Mouse (Mus musculus) ES-E14 (cell line): ENCODE results near the gene Mif4gd. TPM values are rescaled to one million over a fixed set of nuclear protein-coding genes. Genes with fewer than 3 reads are reported as not detected.

ENCODE experiments used
- DNase-seq: peaks from one replicate; pipeline ENCODE4 v3.0.0-alpha.2; 2013; ENCODE audit warnings: low read depth, low spot score
- H3K27ac ChIP-seq: 2 replicates; pipeline ENCODE4 v1.5.1; 2012; ENCODE audit warnings: low read depth, mild to moderate bottlenecking, low read length, moderate library complexity, mixed read lengths; ENCODE audit not compliant: poor library complexity, insufficient read depth, severe bottlenecking
- H3K36me3 ChIP-seq: 2 replicates; pipeline ENCODE4 v1.6.1; 2012; ENCODE audit warnings: mild to moderate bottlenecking, low read length, moderate library complexity, mixed read lengths; ENCODE audit not compliant: control insufficient read depth, poor library complexity, insufficient read depth, severe bottlenecking
- H3K4me1 ChIP-seq, 2 experiments: fragments of 150-350 bp in 1 of 2; sonication (generic) in 1 of 2; 2 replicates each; pipeline ENCODE4 v1.6.1; 2012; ENCODE audit warnings: low read length in 2 of 2, mild to moderate bottlenecking in 1 of 2, mixed read lengths in 1 of 2; ENCODE audit not compliant: control insufficient read depth in 2 of 2, insufficient read depth in 2 of 2, poor library complexity in 1 of 2
- H3K4me3 ChIP-seq, 2 experiments: fragments of 150-350 bp in 1 of 2; sonication (generic) in 1 of 2; 2 replicates each; pipeline ENCODE4 v1.5.1; 2012; ENCODE audit warnings: low read length in 2 of 2, low read depth in 1 of 2, mild to moderate bottlenecking in 1 of 2, mixed read lengths in 1 of 2; ENCODE audit not compliant: insufficient read depth in 1 of 2, poor library complexity in 1 of 2, severe bottlenecking in 1 of 2
- H3K9ac ChIP-seq: 2 replicates; pipeline ENCODE4 v1.6.1; 2012; ENCODE audit warnings: low read depth, mild to moderate bottlenecking, low read length, mixed read lengths; ENCODE audit not compliant: poor library complexity, insufficient read depth, severe bottlenecking
- H3K9me3 ChIP-seq: fragments of 150-350 bp; sonication (generic); 2 replicates; pipeline ENCODE4 v1.6.1; 2012; ENCODE audit warnings: low read depth, mild to moderate bottlenecking, low read length; ENCODE audit not compliant: control insufficient read depth, insufficient read depth
- CHD2 ChIP-seq: IDR thresholded peaks from 2 replicates; pipeline ENCODE4 v1.6.1; 2014; ENCODE audit warnings: mild to moderate bottlenecking, low read depth, low read length, inconsistent platforms
- HCFC1 ChIP-seq: IDR thresholded peaks from 2 replicates; pipeline ENCODE4 v1.6.1; 2012; ENCODE audit warnings: low read length, inconsistent platforms, borderline replicate concordance; ENCODE audit not compliant: insufficient read depth
- MAFK ChIP-seq: IDR thresholded peaks from 2 replicates; pipeline ENCODE4 v1.6.1; 2014; ENCODE audit warnings: mild to moderate bottlenecking, low read depth, low read length, inconsistent platforms; ENCODE audit not compliant: insufficient read depth
- ZC3H11A ChIP-seq: IDR thresholded peaks from 2 replicates; pipeline ENCODE4 v1.6.1; 2012; ENCODE audit warnings: low read depth, mild to moderate bottlenecking, inconsistent platforms, low read length, borderline replicate concordance
- ZNF384 ChIP-seq: IDR thresholded peaks from 2 replicates; pipeline ENCODE4 v1.6.1; 2012; ENCODE audit warnings: low read depth, low read length, inconsistent platforms
- in situ Hi-C, 2 experiments: fragments of 600-800 bp; cut with MboI; formaldehyde crosslinking; loops; one replicate each; pipeline ENCODE4 v1.15.1; 2025; ENCODE audit warnings: low sequenced_read_pairs in 2 of 2, inconsistent platforms in 1 of 2; ENCODE audit not compliant: unreplicated experiment in 2 of 2
- total RNA-seq: library from RNA; depleted of rRNA; stranded (reverse); fragments of 300-350 nt; gene quantifications from 2 replicates; pipeline ENCODE4 v1.2.3, GENCODE M21; 2012

Gene Mif4gd
- total RNA-seq, 1 experiment, result 63.8 TPM

- Histone ChIP-seq H3K4me1 (peaks cover 8 to 16% of the 10 kb centered on the region in 2 experiments; a peak in 3 of 4 replicates), H3K27ac (peak overlapping the region; percentile 50; the same call in 1 of the 2 replicates), H3K9ac (peak overlapping the region; percentile 4; the same call in 1 of the 2 replicates), H3K36me3 (no peaks in the 10 kb centered on the region), H3K9me3 (no peaks in the 10 kb centered on the region), H3K4me3 (peak overlapping the region; percentile 19 to 50; a peak in 3 of 4 replicates)
- no peak for DNase-seq
- TF ChIP-seq ZNF384, result no peak
- TF ChIP-seq ZC3H11A, result peak; percentile 46; the same call in 1 of the 2 replicates
- in situ Hi-C loops, result loop anchor here in 1 of 2 experiments (5.0 kb wide), 1 partner anchor 86 kb away; no protein-coding TSS in a partner anchor
These were observed 18.7 kb upstream of the Mif4gd start for GRCm38 (mm10) chr11:115631505-115631890.

DNA sequence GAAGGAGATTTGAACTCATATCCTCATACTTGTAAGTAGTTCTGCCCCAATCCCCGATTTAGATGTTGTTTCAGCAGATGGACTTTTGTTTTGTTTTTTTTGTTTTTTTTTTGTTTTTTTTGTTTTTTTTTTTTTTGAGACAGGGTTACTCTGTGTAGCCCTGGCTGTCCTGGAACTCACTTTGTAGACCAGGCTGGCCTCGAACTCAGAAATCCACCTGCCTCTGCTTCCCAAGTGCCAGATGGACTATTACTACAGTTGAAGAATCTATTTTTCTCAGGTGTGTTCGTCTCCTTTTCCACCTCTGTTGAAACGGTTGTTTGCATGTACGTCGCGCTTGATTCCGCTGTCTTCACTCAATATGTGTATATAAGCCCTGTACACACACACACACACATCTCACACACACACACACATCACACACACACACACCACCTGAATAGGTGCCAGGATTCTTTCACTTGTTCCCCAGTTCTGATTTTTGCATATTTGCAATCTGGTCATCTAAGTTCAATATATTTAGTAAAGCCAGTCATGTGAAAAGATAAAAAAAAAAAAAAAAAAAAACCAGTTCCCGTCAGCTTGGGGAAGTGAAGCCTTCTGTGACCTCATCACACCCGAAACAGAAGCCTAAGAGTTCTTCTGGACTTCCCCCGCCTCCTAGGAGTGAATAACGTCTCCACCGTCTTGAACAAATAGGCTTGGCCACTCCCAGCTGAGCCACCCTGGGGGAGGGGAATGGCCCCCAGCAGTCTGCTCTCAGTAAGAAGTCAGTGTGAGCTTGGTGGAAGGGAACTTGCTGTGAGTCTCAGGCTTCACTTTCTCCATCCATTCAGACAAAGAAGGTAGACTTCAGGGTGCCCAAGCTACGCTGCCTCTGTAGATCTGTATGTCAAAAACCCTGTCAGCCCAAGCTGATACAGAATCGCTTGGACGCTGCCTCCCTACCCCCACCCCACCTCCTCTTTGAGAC lies 18.0 kb upstream of the Mif4gd start:
- no peaks in the 10 kb centered on the region for H3K9me3 ChIP-seq
- no peak for DNase-seq
- in situ Hi-C loops, result loop anchor here in 1 of 2 experiments (5.0 kb wide), 1 partner anchor 86 kb away; no protein-coding TSS in a partner anchor
- no peaks in the 10 kb centered on the region for H3K36me3 ChIP-seq
- TF ChIP-seq CHD2 (no peak), ZNF384 (peak; percentile 13; the same call in 1 of the 2 replicates)
- H3K9ac ChIP-seq, result peak overlapping the region; percentile 4; the same call in 1 of the 2 replicates
- peak overlapping the region; percentile 19 to 50; a peak in 3 of 4 replicates for H3K4me3 ChIP-seq
- H3K4me1 ChIP-seq, result peaks cover 8 to 21% of the 10 kb centered on the region in 2 experiments; a peak in 3 of 4 replicates
- H3K27ac ChIP-seq, result peak overlapping the region; percentile 50; the same call in 1 of the 2 replicates

- TF ChIP-seq HCFC1 (no peak), ZC3H11A (no peak), MAFK (no peak), ZNF384 (no peak), CHD2 (no peak)
- DNase-seq, result no peak
- no peaks in the 10 kb centered on the region for H3K36me3 ChIP-seq
- no peaks in the 10 kb centered on the region for H3K9me3 ChIP-seq
- no peak overlapping the region for H3K4me3 ChIP-seq
- in situ Hi-C loops, result loop anchor here in 1 of 2 experiments (5.0 kb wide), 1 partner anchor 87 kb away; no protein-coding TSS in a partner anchor
- peaks cover 8 to 17% of the 10 kb centered on the region in 2 experiments; a peak in 3 of 4 replicates for H3K4me1 ChIP-seq
- peak overlapping the region; percentile 56; the same call in 1 of the 2 replicates for H3K27ac ChIP-seq
- peak overlapping the region; percentile 21; the same call in 1 of the 2 replicates for H3K9ac ChIP-seq
These were observed 17.2 kb upstream of the Mif4gd start for GRCm38 (mm10) chr11:115629734-115630531.

DNA sequence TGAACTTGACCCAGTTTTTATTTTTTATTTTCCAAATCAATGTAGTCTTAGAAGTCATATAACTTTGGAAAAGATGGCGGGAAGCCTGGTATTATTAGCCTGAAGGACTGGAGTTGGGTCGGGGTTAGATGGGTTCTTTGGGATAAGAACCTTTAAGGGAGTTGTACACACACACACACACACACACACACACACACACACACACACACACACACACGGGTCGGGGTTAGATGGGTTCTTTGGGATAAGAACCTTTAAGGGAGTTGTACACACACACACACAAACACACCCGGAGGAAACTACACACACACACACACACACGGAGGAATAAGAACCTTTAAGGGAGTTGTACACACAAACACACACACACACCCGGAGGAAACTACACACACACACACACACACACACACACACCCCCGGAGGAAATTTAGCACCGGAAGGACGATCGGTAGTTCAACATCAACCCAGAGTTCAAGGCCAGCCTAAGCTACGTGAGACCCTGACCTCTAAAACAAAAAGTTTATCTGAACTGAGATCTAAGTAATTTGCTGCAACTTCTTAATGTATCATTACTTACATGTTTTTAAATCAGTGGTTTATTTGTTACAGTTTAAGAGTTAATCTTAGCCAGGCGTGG lies 15.8 kb upstream of the Mif4gd start:
- H3K4me1 ChIP-seq, result peaks cover 8 to 12% of the 10 kb centered on the region in 2 experiments; a peak in 3 of 4 replicates
- H3K36me3 ChIP-seq, result peaks cover 4% of the 10 kb centered on the region; the same call in 1 of the 2 replicates
- peak overlapping the region; percentile 60; the same call in 1 of the 2 replicates for H3K9ac ChIP-seq
- DNase-seq, result no peak
- H3K4me3 ChIP-seq, result peak overlapping the region; percentile 53 to 91
- no peak overlapping the region for H3K27ac ChIP-seq
- no peaks in the 10 kb centered on the region for H3K9me3 ChIP-seq
- TF ChIP-seq MAFK (no peak), ZC3H11A (no peak), CHD2 (no peak), ZNF384 (no peak), HCFC1 (no peak)
- in situ Hi-C loops, result no loop called here
